Mouse (Mus musculus): Measurements from ENCODE around the gene Atp2b4.
A peak's percentile ranks its signal among the peaks of the same experiment; 100 is the strongest.

The Atp2b4 gene

DNA sequence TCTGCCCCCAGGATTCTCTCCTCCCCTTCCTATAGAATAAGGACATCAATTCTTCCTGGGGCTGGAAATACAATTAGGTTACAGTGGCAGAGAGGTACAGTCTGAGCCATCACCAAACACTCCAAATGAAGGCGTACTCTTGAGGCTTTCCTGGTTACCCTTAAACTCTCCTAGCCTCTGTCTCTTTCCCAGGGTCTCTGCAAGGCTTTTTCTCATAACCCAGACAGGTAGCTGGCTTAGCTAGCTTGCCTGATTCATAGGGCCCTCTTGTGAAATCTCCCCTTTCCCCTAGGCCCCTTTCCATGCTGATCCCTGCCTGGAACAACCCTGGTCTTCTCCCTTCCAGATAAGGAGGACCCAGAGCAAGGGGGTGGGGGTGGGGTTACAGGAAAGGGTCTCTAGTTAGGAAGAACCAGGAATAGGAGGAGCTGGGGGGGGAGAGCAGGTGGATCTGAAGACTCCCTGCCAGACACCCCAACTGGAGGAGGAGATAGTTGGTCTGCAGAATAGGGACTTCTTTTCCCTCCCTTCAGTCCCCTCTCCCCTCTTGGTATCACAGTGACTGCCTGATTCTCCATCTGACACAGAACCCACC, 1.9 kb downstream of the Atp2b4 start:
- DNase-seq (ENCODE audit: extremely low read depth, insufficient read length, low spot score) = no peak

DNA sequence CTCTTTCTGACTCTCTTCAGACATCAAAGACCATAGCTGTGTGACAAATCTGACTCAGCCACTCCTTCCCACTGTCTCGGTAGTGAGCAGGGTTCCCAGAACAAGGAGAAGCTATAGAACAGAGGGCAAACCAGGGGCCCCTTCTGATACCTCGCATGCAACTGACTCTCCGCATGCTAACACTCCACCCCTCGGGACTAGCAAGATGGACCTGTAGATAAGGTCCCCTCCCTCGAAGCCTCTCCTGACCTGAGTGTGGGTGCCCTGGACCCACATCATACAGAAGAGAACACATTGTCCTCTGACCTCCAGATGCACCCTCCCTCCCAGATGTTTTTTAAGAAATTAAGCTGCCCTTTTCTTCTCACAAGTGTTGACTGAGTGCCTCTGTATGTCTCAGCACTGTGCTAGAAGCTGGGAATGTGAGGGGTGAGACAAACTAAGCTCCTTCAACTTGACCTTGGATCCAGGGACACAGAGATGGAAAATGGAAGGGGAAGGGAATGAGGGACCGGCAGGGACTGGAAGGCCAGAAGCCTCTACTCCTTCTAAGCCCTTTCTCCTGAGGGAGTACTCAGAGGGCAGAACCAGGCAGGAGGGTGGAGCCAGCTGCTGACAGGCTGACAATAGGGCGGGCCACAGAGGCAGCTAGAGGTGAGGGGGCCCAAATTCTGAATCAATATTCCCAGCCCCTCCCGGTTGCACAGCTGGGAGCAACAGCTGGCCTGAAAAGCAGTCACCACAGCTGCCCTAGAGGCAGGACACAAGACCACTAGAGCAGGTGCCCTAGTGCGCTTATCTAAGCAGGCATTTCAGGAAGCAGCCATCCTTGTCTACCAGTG, 2.6 kb downstream of the Atp2b4 start:
- no peak for DNase-seq (ENCODE audit: extremely low read depth, insufficient read length, low spot score)

GRCm38 (mm10) chr1:133797327-133797978, 3.4 kb downstream of the Atp2b4 start:
- no peak for DNase-seq (ENCODE audit: extremely low read depth, insufficient read length, low spot score)

- DNase-seq (ENCODE audit: extremely low read depth, insufficient read length, low spot score) = no peak
These were observed 7.2 kb downstream of the Atp2b4 start for GRCm38 (mm10) chr1:133793646-133794045.

GRCm38 (mm10) chr1:133790011-133790410, 10.8 kb downstream of the Atp2b4 start:
- peak; percentile 58 for DNase-seq (ENCODE audit: extremely low read depth, insufficient read length, low spot score)

DNA sequence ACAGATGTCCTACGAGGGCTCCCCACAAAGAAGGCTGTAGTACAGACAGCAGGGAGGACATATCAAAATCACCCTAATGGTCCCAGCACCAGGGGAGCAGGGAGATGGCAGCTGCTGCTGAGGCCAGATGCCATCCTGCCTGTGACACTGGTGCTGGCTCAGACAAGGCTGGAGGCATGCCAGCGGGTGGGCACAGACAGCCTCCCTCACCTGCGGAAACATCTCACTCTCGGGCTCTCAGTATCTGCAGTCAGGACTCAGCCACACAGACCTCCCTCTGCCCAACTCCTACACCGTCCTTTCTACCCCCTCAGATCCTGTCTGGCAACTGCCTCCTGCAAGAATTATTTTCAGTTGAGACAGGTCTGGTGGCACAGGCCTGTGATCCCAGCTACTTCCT, 12.0 kb downstream of the Atp2b4 start:
- no peak for DNase-seq (ENCODE audit: extremely low read depth, insufficient read length, low spot score)

DNA sequence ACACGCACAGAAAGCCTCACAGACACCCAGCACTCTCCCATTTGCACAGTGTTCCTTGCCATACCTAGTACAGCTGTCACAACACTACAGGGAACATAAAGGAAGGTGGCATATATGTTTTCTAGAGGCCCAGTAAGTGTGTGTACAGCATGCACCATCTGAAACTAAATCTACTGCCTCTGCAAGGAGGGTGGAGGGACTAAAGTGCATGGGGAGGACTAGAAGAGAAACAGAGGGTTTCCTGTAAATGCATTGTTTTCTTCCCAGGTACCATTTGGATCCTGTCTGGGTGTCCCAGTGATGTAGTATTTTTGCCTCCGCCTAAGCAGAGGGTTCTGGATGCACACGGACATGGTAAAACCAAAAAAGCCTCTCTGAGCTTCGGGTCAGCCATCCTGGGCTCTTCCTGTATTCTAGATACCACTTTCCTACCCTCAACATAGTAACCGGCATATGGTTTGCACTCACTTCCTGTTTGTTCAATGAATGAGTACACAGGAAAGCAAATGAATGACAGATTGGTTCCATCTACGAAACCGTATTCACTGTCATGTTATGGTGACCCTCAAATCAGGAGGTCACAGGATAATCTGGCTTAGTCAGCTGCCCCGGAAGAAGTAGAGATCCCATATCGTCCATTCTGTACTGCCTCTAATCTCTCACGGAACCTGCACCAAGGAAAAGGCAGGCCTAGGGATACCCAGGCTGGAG, 13.2 kb downstream of the Atp2b4 start:
- no peak for DNase-seq (ENCODE audit: extremely low read depth, insufficient read length, low spot score)

- DNase-seq (ENCODE audit: extremely low read depth, insufficient read length, low spot score) = peak; percentile 66
These were observed 16.2 kb downstream of the Atp2b4 start for GRCm38 (mm10) chr1:133784621-133785020.

DNA sequence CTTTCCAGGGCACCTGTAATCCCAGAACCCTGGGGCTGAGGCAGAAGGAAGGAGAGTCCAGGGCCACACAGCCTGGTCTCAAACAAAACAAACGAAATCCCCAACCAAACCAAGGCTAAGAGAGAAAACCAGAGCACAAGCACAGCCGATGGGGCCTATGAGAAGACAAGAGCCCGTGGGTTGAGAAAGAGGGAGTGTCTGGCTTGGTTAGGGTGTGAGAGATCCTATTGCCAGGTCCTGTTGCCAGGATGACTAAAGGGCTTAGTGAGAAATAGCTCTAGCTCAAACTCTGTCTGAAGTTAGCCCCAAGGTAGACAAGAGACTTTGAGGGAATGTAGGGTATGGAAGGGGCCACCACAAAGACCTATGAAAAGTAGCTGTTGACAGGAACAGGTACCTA, 19.3 kb downstream of the Atp2b4 start:
- peak; percentile 51 for DNase-seq (ENCODE audit: extremely low read depth, insufficient read length, low spot score)

GRCm38 (mm10) chr1:133779043-133779442, 21.8 kb downstream of the Atp2b4 start:
- DNase-seq (ENCODE audit: extremely low read depth, insufficient read length, low spot score) = peak; percentile 85

- DNase-seq (ENCODE audit: extremely low read depth, insufficient read length, low spot score) = peak; percentile 92
These were observed 23.1 kb downstream of the Atp2b4 start for GRCm38 (mm10) chr1:133777651-133778231.

DNA sequence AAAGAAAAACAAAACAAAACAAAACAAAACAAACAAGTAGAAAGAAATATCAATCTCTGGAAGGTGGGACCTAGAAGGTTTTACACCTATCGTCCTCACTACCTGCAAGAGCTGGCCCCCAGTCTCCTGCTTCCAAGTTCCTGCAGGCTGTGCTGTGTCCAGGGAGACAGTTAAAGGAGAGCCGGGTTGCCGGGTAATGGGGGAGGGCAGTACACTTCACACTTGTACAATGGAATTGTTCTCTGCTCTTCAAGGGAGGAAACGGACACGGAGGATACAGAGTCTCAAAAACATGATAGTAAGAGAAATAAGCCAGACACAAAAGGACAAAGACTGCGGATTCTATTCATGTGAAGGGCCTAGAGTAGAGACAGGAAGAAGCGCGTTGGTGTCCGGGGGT, 28.3 kb downstream of the Atp2b4 start:
- DNase-seq (ENCODE audit: extremely low read depth, insufficient read length, low spot score) = no peak

- peak; percentile 38 for DNase-seq (ENCODE audit: extremely low read depth, insufficient read length, low spot score)
These were observed 28.9 kb downstream of the Atp2b4 start for GRCm38 (mm10) chr1:133771831-133772399.

GRCm38 (mm10) chr1:133767994-133768393, 32.8 kb downstream of the Atp2b4 start:
- no peak for DNase-seq (ENCODE audit: extremely low read depth, insufficient read length, low spot score)

DNA sequence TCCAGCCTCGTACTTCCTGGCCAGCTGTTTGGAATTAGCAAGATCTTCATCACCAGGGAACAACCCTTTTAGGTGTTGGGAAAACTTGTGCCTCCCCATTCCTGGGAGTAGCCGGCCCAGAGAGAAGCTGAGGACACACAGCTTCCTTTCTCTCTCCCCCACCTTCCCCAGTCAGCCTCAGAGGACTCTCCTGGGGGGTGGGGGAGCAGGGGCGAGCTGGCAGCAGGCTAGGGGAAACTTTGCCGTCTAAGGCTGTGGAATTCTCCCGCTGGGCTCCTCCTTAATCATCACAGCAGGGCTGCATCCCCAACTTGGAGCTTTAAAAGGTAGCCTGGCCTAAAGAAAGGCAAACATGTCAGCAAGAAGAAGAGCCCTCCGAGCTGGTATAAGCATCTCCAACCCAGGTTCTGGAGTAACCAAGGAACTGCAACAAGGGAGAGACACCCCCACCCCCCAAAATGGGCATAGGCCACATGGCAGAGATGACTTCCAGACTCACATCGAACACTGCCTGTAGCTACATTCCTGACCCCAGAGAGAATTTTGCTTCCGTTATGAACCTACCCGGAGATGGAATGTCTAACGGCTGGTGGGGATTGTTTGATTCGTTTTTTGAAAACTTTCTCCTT, 33.8 kb downstream of the Atp2b4 start:
- DNase-seq (ENCODE audit: extremely low read depth, insufficient read length, low spot score) = no peak

- peak; percentile 46 for DNase-seq (ENCODE audit: extremely low read depth, insufficient read length, low spot score)
These were observed 35.5 kb downstream of the Atp2b4 start for GRCm38 (mm10) chr1:133765376-133765775.

- no peak for DNase-seq (ENCODE audit: extremely low read depth, insufficient read length, low spot score)
These were observed 37.9 kb downstream of the Atp2b4 start for GRCm38 (mm10) chr1:133762946-133763422.

- no peak for DNase-seq (ENCODE audit: extremely low read depth, insufficient read length, low spot score)
These were observed 39.6 kb downstream of the Atp2b4 start for GRCm38 (mm10) chr1:133761278-133761677.

GRCm38 (mm10) chr1:133754317-133754868, 46.4 kb downstream of the Atp2b4 start:
- DNase-seq (ENCODE audit: extremely low read depth, insufficient read length, low spot score) = no peak
